Mouse (Mus musculus) monocyte, adult 5-6 weeks (primary cell): ENCODE data around the gene Tnfrsf17. TPM values are rescaled to one million over a fixed set of nuclear protein-coding genes. Genes with fewer than 3 reads are reported as not detected.
A peak's percentile ranks its signal among the peaks of the same experiment; 100 is the strongest.
"Not testable (repeated sequence)": the region's sequence is repeated elsewhere in the genome, so short reads cannot be mapped to it uniquely, and the experiment has no call there.

Experiments used
- ATAC-seq: fragments of 153-309, 156-312 bp; replicated peaks from 2 replicates; pipeline ENCODE4 v1.8.0; 2017; ENCODE audit warnings: mild to moderate bottlenecking; ENCODE audit not compliant: low TSS enrichment, insufficient number of reproducible peaks, severe bottlenecking, poor library complexity, low FRiP score
- total RNA-seq: library from RNA; stranded (forward); fragments of 200-1000, 200-491, 200-594 nt; gene quantifications from 3 replicates; pipeline ENCODE4 v1.2.3, GENCODE M21; 2017

Gene Tnfrsf17
- 1.3 to 11.9 TPM (median 3.0 TPM) in 3 replicates for total RNA-seq

DNA sequence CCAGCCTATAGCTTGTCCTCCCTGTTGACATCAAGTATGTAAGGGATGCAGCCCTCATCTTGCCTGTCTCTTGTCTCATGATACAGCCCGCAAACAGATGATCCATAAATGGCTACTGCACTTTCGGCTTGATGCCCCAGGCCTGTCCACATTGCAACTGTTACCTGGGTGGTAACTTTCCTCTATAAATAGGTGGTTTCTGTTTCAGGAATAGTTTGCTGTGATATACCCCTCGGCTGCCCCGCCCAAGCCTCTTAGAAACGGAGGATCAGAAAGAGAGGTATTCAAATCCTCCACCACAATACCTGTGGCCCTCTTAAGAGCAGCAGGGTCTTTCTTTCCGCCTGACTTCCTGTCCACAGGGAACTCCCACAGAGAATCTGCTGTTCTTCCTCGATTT is at the start of gene Tnfrsf17:
Gene Tnfrsf17 (plus strand): TSS at position 301 of the 400 bp plus-strand sequence.
- ATAC-seq = no peak

DNA sequence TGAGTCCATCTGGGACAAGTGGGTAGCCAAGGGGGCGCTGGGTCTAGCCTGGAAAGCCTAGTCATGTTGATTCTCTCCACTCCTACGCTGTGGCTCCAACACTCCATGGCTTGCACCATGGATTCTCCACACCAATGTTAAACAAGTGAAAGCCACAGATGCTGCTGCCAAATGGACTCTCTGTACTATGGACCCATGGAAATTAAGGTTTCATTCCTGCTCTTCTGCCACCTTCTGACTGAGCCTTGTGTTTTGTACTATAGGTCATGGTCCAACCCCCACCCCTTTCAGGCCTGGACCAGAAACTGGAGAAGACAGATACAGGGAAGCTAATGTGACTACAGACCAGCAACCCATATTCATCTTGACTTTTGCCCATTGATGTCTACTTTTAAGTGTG is 47.1 kb upstream of the Tnfrsf17 start:
- no peak for ATAC-seq

DNA sequence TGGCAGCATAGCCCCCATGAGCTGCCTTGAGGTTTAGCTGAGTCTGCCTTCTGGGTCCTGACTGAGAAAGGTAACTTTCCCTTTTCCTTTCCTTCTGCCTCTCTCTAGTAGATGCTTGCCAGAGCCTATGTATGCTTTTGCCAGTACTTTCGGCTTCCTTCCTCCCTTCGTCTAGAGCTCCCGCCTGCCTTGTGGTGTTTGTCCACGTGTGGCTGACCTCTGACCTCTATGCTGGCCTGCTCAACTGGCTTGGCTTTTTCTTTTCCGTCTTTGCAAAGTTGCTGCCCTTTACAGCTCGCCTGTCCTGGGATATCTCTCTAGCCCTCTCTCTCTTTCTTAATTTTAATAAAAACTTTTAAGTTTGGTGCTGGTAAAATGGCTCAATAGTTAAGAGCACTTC is 43.8 kb upstream of the Tnfrsf17 start:
- no peak for ATAC-seq

DNA sequence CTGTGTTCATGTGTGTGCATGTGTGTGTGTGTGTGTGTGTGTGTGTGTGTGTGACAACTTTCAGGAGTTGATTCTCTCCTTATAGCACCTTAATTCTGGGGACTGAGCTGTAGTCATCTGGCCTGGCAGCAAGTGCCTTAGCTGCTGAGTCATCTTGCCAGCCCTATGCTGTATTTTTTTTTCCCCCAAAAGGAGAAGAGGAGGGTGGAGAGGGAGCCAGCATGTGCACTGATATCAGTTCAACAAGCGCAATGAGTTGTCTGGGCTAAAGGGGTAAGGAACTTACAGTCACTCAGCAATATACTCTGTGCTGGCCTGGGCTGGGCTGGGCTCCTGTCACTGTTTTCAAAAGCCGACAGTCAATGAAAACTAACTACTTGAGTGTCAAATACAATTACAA is 43.0 kb upstream of the Tnfrsf17 start:
- ATAC-seq = 0 out of 2 replicates have a peak, but pooled peaks have one; percentile 17

DNA sequence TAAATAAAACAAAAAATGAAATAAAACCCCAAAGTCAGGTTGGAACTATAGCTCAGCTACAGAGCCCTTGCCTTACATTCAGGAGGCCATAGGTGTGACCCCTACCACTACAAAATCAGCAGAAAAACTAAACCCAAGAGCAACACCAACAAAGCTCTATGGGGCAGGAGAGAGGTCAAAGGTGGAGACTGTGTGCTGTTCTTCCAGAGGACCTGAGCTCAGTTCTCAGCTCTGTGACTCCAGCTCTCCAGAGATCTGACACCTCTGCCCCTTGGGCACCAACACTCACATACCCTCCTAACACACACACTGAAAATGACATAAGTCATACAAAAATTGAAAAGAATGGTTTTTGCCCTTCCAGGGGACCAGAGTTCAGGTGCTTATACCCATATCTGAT is 42.5 kb upstream of the Tnfrsf17 start:
- ATAC-seq = no peak

DNA sequence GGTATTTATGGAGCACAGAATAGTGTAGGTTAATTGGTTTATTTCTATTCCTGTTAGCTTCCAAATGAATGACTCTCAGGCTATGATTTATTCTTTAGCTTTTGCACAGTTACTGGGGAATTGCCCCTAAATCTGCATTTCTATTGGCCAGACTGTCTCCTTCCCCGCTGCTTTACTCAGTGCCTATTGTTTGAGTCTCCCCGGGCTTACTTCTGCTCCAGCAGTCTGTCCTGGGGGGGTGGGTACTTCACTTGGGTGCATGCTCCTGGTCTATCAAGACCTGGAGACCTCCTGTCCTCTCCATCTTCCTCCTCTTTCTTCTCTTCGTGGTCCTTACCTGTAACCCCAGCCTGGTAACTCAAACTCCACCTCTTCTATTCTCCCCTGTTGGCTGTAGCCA is 36.7 kb upstream of the Tnfrsf17 start:
- no peak for ATAC-seq

DNA sequence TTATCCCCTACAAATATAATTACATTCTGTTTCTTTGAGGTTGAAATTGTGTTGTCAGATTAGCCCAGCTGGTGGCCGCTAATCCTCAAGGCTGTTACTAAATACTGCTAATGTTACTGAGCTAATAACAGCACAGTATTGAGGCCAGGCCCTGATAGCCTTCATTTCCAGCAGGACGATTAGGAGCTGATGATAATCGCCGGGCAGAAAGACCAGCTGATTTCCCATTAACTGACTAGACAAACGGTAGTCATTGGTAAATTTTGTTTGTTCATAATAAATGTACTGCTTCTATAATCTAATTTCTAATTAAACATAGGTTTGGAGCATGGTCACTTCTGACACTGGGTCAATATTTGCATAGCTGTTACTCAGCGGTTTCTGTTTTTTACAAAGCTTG is 34.8 kb upstream of the Tnfrsf17 start:
- no peak for ATAC-seq

DNA sequence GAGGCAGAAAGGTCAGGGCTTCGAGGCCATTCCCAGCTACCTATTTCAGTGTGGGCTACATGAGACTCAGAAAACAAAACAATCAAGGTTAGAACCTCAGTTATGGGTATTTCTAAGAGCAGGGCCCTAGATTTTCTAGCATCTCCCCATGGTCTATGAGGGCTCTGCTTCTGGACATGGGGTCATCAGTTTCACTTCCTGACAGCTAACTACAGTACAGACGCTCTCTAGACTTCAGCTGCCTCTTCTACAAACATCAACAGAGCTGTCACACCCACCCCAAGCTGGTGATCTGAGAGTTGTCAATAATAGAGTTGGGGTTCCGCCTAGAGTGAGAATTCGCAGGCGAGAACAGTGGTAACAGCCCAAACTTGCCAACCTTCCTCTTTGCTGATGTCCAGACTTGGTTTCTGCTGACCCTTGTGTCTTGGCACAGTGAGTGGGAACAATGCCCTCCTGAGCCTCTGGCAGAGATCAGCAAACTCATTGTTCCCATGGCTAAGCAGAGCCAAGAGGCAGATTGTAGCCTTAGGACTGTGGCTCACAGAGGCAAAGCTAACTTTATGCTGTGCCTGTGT is 30.9 kb upstream of the Tnfrsf17 start:
- ATAC-seq = no peak

DNA sequence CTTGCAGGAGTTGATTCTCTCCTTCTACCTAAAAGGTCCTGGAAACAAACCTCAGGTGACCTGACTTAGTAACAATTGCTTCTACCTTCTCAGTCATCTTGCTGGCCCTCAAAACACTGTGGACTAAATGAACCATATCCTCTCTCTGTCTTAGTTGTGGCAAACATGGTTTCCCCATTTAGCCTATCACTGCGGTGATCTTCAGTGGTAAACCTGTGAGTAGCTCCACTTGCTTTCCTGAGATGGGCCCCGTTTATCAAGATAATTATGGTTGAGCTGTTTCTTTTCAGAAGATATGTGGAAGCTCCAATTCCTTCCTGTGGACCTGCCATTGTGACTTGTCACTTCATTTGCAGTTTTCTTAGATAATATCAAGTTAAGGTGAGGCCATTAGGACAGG is 28.7 kb upstream of the Tnfrsf17 start:
- ATAC-seq = no peak

DNA sequence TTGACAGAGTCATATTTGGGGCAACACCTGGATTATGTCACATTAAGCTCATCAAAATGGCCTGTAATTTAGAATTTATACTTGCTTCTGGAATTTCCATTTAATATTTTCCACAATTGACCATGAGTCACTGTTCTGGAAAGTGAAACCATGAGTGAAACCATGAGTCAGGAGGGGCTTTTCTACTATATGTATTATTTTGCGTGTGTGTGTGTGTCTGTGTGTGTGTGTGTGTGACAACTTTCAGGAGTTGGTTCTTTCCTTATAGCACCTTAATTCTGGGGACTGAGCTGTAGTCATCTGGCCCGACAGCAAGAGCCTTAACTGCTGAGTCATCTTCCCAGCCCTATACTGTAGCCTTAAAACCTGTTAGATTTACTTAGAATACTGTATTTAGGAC is 27.7 kb upstream of the Tnfrsf17 start:
- ATAC-seq = no peak

DNA sequence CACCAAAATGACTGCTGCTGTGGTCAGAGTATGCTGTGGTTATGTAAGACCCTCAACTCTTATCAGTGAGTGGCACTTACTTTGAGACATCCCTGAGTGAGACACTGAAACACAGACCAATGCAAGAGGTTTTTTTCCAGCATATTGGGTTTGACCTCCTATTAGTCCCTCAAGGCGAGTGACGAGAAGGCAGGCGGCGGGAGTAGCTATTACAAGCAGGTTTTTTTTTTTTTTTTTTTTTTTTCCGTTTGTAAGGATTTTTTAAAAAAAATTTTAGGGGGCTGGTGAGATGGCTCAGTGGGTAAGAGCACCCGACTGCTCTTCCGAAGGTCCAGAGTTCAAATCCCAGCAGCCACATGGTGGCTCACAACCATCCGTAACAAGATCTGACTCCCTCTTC is 24.7 kb upstream of the Tnfrsf17 start:
- ATAC-seq = not testable (repeated sequence)

DNA sequence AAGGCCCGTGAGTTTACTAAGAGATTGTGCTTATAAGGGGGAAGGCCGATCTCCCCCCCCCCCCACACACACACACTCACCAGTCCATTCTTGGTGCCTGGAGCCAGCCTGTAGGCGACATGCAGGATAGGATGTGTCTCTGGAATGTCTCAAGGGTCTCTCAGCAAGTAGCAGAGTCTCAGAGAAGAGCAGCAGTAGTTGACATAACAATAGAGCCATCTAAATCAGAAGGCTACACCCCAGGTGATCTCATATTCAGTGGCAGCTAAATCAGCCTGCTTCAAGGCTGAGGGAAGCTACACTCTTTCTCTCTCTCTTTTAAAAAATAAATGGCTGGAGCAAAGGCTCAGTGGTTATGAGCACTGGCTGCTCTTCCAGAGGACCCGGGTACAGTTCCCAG is 18.0 kb upstream of the Tnfrsf17 start:
- ATAC-seq = not testable (repeated sequence)

DNA sequence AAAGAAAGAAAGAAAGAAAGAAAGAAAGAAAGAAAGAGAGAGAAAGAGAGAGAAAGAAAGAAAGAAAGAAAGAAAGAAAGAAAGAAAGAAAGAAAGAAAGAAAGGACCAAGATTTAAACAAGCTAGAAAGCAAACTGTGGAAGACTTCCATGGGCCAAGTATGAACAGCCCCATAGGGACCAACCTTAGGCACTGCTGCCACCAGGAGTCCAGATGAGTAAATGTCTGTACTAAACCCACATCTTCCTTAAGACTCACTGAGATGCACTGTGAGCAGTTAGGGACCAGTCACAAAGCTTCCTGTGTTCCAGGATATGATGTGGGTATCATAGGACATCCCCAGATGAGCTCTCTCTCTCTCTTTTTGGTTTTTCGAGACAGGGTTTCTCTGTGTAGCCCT is 15.9 kb upstream of the Tnfrsf17 start:
- ATAC-seq = not testable (repeated sequence)

DNA sequence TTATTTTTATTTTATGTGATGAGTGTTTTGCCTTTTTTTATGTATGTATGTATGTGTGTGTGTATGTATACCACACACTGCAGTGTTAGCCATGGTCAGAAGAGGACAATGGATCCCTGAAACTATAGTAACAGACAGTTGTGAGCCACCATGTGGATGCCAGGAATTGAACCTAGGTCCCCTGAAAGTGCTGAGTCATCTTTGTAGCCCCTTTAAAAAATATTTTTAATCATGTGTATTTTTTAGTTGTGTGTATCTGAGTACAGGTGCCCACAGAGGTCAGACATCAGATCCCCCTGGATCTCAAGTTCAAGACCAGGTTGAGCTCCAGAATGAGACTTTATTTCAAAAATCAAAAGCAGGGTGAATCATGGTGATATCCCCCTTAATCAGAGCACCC is 9.9 kb upstream of the Tnfrsf17 start:
- ATAC-seq = no peak

DNA sequence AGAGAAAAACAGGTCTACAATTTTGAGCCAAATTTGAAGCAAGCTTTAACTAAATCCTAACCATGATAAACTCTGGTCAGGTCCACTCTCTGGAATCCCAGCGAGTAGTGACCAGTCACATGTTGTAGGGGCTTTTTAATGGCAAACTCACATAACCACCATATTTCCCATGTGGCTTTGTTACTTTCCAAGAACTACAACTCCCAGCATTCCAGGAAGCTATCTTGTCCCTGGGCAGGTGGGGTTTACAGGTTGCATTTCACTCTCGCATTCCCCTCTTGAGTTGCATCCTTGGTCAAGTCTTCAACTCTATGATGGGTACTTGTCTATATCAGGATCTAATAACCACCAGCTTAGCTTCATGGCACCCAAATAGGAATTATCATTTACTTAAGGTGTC is 8.1 kb upstream of the Tnfrsf17 start:
- no peak for ATAC-seq

DNA sequence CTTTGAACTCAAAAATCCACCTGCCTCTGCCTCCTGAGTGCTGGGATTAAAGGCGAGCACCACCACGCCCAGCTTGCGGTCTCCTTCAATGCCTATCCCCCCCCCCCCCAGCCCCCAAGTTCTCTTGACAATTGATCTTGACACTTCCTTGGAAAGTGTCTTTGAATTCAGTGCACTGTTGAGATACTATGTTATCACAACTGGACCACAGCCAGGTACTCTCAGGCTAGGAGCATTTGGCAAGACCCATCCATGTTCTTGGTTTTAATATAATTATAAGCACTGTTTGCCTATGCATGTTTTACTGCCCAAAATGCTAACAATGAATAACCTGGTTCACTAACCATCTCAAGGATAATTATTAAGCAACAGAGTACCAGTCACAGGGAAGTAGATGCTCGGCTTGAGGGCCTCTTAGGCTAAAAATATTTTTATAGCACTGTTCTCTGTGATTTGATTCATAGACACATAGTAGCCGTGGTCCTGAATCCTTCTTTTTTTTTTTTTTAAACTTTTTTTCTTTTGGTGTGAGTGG is 2.2 kb downstream of the Tnfrsf17 start:
- no peak for ATAC-seq

DNA sequence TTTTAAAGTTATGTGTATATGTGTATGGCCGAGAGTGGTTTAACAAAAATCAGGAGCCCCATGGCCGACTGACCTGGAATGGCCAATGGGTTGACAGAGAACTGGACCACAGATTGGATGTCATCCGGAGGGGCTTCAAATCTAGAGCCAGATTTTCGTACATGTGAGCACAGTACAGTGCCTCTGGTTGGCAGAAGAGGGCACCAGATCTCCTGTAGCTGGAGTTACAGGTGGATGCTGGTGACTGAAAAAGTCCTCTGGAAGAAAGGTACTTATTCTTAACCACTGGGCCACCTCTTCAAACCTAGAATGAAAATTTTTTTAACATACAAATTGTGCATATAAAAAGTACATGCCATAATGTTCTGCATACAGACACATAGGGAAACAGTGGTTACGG is 3.1 kb downstream of the Tnfrsf17 start:
- ATAC-seq = no peak

DNA sequence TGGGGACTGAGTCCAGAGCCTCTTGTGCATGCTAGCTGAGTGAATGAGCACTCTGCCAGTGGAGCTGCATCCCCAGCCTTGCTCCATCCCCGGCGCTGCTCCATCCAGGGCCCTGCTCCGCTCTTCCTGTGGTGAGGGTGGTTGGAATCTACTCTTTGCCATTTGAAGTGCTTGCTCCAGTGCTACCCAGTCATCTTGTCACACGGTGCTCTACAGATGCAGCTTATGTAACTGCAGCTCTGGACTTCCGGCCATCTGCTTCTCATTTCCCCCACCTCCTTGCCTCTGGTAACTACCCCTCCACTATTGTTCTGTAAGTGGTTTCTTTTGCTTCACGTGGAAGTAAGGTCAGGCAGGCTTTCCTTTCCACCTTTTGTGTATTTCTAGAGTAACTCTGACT is 3.7 kb downstream of the Tnfrsf17 start:
- peak; percentile 44; the same call in 1 of the 2 replicates for ATAC-seq

DNA sequence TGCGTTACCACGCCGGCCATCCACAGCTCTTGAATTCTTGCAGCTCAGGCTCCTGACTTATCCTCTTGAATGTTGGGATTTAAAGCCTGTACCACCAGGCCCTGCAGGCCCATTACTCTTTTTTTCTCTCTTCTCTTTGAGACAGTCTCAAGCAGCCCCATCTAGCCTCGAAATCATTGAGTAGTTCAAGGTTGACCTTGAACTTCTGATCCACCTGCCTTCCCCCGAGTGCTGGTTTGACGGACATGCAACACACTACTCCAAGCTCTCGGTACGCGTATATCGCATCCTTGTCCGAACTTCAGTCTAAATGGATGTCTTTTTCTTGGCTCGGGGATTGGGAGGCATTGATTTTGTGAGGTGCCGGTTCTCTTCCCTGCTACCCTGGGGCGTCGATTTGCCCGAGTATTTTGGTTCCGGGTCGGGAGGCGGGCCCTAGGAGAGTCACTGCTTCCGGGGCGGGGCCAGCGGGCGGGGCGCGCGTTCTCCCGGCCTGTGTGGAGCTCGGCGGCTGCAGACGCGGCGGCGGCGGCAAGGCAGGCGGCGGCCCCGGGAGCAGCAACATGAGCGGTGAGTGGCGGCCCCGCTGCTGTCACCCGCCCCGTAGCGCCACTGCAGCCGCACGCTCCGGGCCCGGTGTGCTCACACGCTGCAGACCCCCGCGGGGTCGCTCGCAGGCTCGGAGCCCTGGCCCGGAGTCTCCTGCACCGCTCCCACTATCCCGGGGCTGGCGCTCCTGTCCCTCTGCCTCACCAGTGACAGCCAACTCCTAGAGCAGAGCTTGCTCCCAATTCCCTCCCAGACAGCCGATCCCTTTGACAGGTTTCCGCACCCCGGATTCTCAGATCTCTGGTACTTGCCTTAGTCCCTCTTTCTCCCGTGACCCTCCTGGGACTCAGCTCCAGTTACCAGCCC is 9.1 kb downstream of the Tnfrsf17 start, which contains the start of gene Snx29:
Gene Snx29 (plus strand): TSS at position 500 of the 915 bp plus-strand sequence.
- ATAC-seq = peak; percentile 87
